Mouse (Mus musculus) C2C12 (cell line): ENCODE results near the gene Abtb1.

Source experiments
- CEBPB ChIP-seq: IDR thresholded peaks from one replicate; pipeline ENCODE4 v1.6.1; 2011; ENCODE audit warnings: low read depth, mild to moderate bottlenecking, control low read depth, moderate library complexity
- CTCF ChIP-seq: IDR thresholded peaks from one replicate; pipeline ENCODE4 v1.5.1; 2011; ENCODE audit not compliant: control insufficient read depth, insufficient read depth, insufficient read length
- FOSL1 ChIP-seq: IDR thresholded peaks from one replicate; pipeline ENCODE4 v1.8.0; 2011; ENCODE audit warnings: mild to moderate bottlenecking, low read length; ENCODE audit not compliant: poor library complexity, insufficient read depth, severe bottlenecking
- MAX ChIP-seq: IDR thresholded peaks from one replicate; pipeline ENCODE4 v1.6.1; 2011; ENCODE audit warnings: mild to moderate bottlenecking, control low read depth
- MYOD1 ChIP-seq: IDR thresholded peaks from one replicate; pipeline ENCODE4 v1.6.1; 2011; ENCODE audit warnings: low read depth; ENCODE audit not compliant: control insufficient read depth, insufficient read length
- USF1 ChIP-seq: IDR thresholded peaks from one replicate; pipeline ENCODE4 v1.6.1; 2011; ENCODE audit warnings: low read depth, mild to moderate bottlenecking, control low read depth, moderate library complexity

DNA sequence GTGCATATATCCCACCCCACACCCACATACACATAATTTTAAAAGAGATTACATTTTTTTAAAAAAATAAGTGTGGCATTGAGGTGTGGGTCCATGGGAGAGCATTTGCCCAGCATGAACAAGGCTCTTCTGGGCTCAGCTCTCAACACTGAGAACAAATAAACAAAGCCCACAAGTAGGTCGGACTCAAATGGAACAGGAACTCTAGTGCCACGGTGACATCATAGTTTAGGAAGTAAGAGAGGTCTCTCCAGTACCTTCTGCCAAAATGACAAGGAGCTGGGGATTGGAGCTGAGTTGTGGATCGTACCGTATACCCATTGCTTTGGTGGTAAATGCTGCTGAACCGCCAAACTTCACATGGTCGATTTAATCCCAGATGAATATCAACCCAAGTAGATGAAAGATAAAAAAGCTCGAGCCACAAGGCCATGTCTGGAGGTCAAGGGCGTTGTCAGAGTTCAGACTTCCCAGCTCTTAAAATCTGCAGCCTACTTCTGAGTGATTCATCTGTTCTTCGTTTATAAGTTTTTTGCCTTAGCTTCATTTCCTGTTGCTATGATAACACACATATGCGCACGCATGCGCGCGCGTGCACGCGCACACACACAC is 36.7 kb downstream of the Abtb1 start:
- no peak for TF ChIP-seq CTCF
- no peak for TF ChIP-seq USF1
- TF ChIP-seq MAX, result no peak
- TF ChIP-seq MYOD1, result no peak
- TF ChIP-seq FOSL1, result no peak
- no peak for TF ChIP-seq CEBPB
